Mouse (Mus musculus) liver, postnatal 0 days (tissue): ENCODE measurements around the gene S100a6.

Experiments used
- CTCF ChIP-seq: sonication (generic); IDR thresholded peaks from 2 replicates; pipeline ENCODE4 v1.5.1; 2016; ENCODE audit warnings: antibody characterized with exemption, low read depth
- EP300 ChIP-seq: IDR thresholded peaks from 2 replicates; pipeline ENCODE4 v1.6.1; 2016; ENCODE audit warnings: antibody characterized with exemption, low read depth, mild to moderate bottlenecking

DNA sequence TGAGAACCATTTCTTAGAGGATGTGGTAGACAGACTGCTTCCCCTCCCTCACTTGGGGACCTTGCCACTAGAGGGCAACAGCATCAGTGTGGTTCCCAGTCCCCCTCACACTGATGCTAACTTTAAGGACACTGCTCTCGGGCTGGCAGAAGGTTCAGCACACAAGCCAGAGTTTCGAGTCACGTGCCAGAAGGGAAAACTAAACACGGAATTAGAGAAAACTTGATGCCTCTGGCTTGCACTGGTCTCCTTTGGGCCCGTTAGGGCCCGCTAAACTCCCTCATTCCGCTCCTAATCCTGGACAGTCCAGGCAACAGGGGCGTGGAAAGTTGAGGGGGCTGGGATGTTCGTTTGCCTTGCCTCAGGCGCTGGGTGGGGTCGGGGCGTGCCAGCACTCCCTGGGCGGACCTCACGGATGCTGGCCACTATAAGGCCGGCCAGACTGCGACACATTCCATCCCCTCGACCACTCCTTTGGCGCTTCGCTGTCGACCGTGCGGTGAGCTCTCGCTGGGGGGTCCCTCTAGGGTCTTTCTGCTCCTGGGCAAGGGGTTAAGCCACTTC lies at the start of gene S100a6:
- no peak for TF ChIP-seq EP300
- TF ChIP-seq CTCF, result peak; percentile 79
